Mouse (Mus musculus): ENCODE measurements around the gene Lyrm7.

Lyrm7 gene

GRCm38 (mm10) chr11:54801791-54802558 lies 58.7 kb downstream of the Lyrm7 start:
- DNase-seq (ENCODE audit: low spot score), result no peak

- DNase-seq (ENCODE audit: low spot score), result no peak
Measured at GRCm38 (mm10) chr11:54796551-54796950, 64.2 kb downstream of the Lyrm7 start.

GRCm38 (mm10) chr11:54794678-54795077 lies 66.0 kb downstream of the Lyrm7 start:
- no peak for DNase-seq (ENCODE audit: low spot score)

GRCm38 (mm10) chr11:54793173-54793572 lies 67.5 kb downstream of the Lyrm7 start:
- no peak for DNase-seq (ENCODE audit: low spot score)

GRCm38 (mm10) chr11:54791458-54791857 lies 69.3 kb downstream of the Lyrm7 start:
- DNase-seq (ENCODE audit: low spot score), result no peak

- peak; percentile 99 for DNase-seq (ENCODE audit: low spot score)
Measured at GRCm38 (mm10) chr11:54787488-54788474, 72.9 kb downstream of the Lyrm7 start, which contains the start of gene Cdc42se2. TSS of gene Cdc42se2 (minus strand) at chr11:54787675.

- peak; percentile 77 for DNase-seq (ENCODE audit: low spot score)
Measured at GRCm38 (mm10) chr11:54786858-54787487, 73.7 kb downstream of the Lyrm7 start.

GRCm38 (mm10) chr11:54785566-54785965 lies 75.2 kb downstream of the Lyrm7 start:
- no peak for DNase-seq (ENCODE audit: low spot score)

GRCm38 (mm10) chr11:54784436-54784835 lies 76.3 kb downstream of the Lyrm7 start:
- DNase-seq (ENCODE audit: low spot score), result no peak

GRCm38 (mm10) chr11:54782253-54782652 lies 78.5 kb downstream of the Lyrm7 start:
- DNase-seq (ENCODE audit: low spot score), result peak; percentile 24

GRCm38 (mm10) chr11:54779946-54780345 lies 80.8 kb downstream of the Lyrm7 start:
- no peak for DNase-seq (ENCODE audit: low spot score)

GRCm38 (mm10) chr11:54778131-54778844 lies 82.4 kb downstream of the Lyrm7 start:
- no peak for DNase-seq (ENCODE audit: low spot score)

- no peak for DNase-seq (ENCODE audit: low spot score)
Measured at GRCm38 (mm10) chr11:54777387-54778130, 83.2 kb downstream of the Lyrm7 start.

All from embryo, embryonic 10 days (tissue).